8 mouse cellular contexts compared by ENCODE assay signal in the genomic region with DNA sequence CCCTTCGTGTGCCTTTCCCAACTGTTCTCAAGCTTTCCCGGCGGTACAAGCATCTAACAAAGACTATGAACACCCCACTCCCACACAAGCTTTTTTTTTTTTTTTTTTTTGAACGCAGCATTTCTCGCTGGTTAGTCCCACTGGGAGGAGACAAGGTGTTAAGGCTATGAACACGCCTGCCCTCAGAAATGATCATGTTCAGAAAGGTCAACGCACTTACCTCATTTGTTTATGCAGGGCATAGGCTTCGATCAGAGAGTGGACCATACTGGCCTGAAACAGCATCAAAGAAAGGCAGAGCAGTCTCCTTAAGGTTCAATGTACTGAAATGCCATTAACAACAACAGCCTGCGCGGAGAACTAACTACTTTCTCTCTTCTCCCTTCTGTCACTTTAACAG. TPM values are rescaled to one million over a fixed set of nuclear protein-coding genes. Genes with fewer than 3 reads are reported as not detected.
A peak's percentile ranks its signal among the peaks of the same experiment; 100 is the strongest.
DNase-seq lines count a peak whose midpoint lies in the region; ATAC-seq and TF ChIP-seq lines count a peak whose summit lies in the region.

No protein-coding gene starts in this region.

- no peaks in the 10 kb centered on the region for H3K27me3 ChIP-seq in liver, adult 2 months (ENCODE audit: control insufficient read depth, insufficient read depth, low read length)
- no peaks in the 10 kb centered on the region; the same call in 1 of the 2 replicates for H3K27me3 ChIP-seq in intestine, embryonic 15.5 days (replicated peaks)
- H3K27me3 ChIP-seq in neural tube, embryonic 13.5 days: peaks cover 30% of the 10 kb centered on the region

- no peak for ATAC-seq in intestine, embryonic 15.5 days
- ATAC-seq in neural tube, embryonic 13.5 days (ENCODE audit: low read depth): peak; percentile 49
- ATAC-seq in erythroid progenitor cell, adult 5-6 weeks (replicated peaks; ENCODE audit: low FRiP score, poor library complexity, severe bottlenecking): no peak

- H3K36me3 ChIP-seq in liver, adult 2 months (ENCODE audit: control insufficient read depth, insufficient read depth, low read length): peaks cover 2% of the 10 kb centered on the region; the same call in 1 of the 2 replicates
- no peaks in the 10 kb centered on the region for H3K36me3 ChIP-seq in intestine, embryonic 15.5 days
- H3K36me3 ChIP-seq in neural tube, embryonic 13.5 days: no peaks in the 10 kb centered on the region

- H3K27ac ChIP-seq in liver, adult 2 months (replicated peaks; ENCODE audit: insufficient read depth, low read depth, low read length): no peak overlapping the region
- no peak overlapping the region for H3K27ac ChIP-seq in cortical plate, adult 2 months (ENCODE audit: insufficient read depth, low read length)
- H3K27ac ChIP-seq in intestine, embryonic 15.5 days: no peak overlapping the region
- no peak overlapping the region for H3K27ac ChIP-seq in neural tube, embryonic 13.5 days (replicated peaks)

- no peaks in the 10 kb centered on the region for H3K4me1 ChIP-seq in liver, adult 2 months (ENCODE audit: control insufficient read depth, insufficient read depth, low read length)
- H3K4me1 ChIP-seq in cortical plate, adult 2 months (ENCODE audit: control insufficient read depth, insufficient read depth, low read length): no peaks in the 10 kb centered on the region
- no peaks in the 10 kb centered on the region for H3K4me1 ChIP-seq in intestine, embryonic 15.5 days (replicated peaks)
- H3K4me1 ChIP-seq in neural tube, embryonic 13.5 days (replicated peaks): no peaks in the 10 kb centered on the region

- no peaks in the 10 kb centered on the region for H3K79me2 ChIP-seq in liver, adult 2 months (ENCODE audit: control insufficient read depth, insufficient read depth, low read length)

- H3K9ac ChIP-seq in liver, adult 2 months (ENCODE audit: low read depth, low read length): no peak overlapping the region
- H3K9ac ChIP-seq in intestine, embryonic 15.5 days: peak overlapping the region; percentile 8; the same call in 1 of the 2 replicates
- peak overlapping the region; percentile 64 for H3K9ac ChIP-seq in neural tube, embryonic 13.5 days

- DNase-seq in liver, adult 2 months (ENCODE audit: extremely low read depth, low read depth, low spot score): peak; percentile 64
- DNase-seq in liver: no peak
- DNase-seq in layer of hippocampus, adult 11-12 months (ENCODE audit: low spot score): no peak
- DNase-seq in cerebellum, postnatal 25 days: no peak

- peak overlapping the region; percentile 56 for H3K4me3 ChIP-seq in liver, adult 2 months (ENCODE audit: insufficient read depth, low read depth, low read length)
- H3K4me3 ChIP-seq in cortical plate, adult 2 months (ENCODE audit: insufficient read depth, low read length): peak overlapping the region; percentile 63
- peak overlapping the region; percentile 48 for H3K4me3 ChIP-seq in intestine, embryonic 15.5 days (replicated peaks)
- peak overlapping the region; percentile 49 for H3K4me3 ChIP-seq in neural tube, embryonic 13.5 days

- 20% methylated on average over 10 of the region's 10 CpGs for WGBS in liver, adult 2 months
- 32% methylated on average over 10 of the region's 10 CpGs for WGBS in intestine, embryonic 15.5 days
- 41% methylated on average over 10 of the region's 10 CpGs for WGBS in neural tube, embryonic 13.5 days

- H3K9me3 ChIP-seq in intestine, embryonic 15.5 days: no peaks in the 10 kb centered on the region
- H3K9me3 ChIP-seq in neural tube, embryonic 13.5 days: no peaks in the 10 kb centered on the region

- TF ChIP-seq CTCF in liver, adult 2 months (IDR thresholded peaks at IDR 0.05; ENCODE audit: low read depth, low read length): no peak
- no peak for TF ChIP-seq CTCF in cortical plate, adult 2 months (IDR thresholded peaks at IDR 0.05; ENCODE audit: extremely low read depth, insufficient read depth, low read length)

- no peak for TF ChIP-seq POLR2A in liver, adult 2 months (IDR thresholded peaks at IDR 0.05; ENCODE audit: extremely low read depth, insufficient read depth, low read length)
- no peak for TF ChIP-seq POLR2A in cortical plate, adult 2 months (IDR thresholded peaks at IDR 0.05; ENCODE audit: extremely low read depth, insufficient read depth, low read length)

- H3K4me2 ChIP-seq in intestine, embryonic 15.5 days (replicated peaks): peak overlapping the region; percentile 60
- H3K4me2 ChIP-seq in neural tube, embryonic 13.5 days: peak overlapping the region; percentile 59

RNA-seq across cellular contexts. Expression of gene Hdac8, which starts 1.0 kb away (rescaled TPM):
- total RNA-seq in liver, adult 2 months (2014; rRNA removed): 6.2 and 7.2 TPM in 2 replicates
- polyA plus RNA-seq in liver, adult 2 months (2012; rRNA removed): 1.4 and 1.6 TPM in 2 replicates
- polyA plus RNA-seq in cortical plate, adult 2 months (2012; rRNA removed): 12.7 and 14.4 TPM in 2 replicates
- polyA plus RNA-seq in intestine, embryonic 15.5 days (2015; fragmentation: Nextera tagmentation; extraction: Ambion mirVana): 8.3 and 8.7 TPM in 2 replicates
- 9.7 and 11.7 TPM in 2 replicates for polyA plus RNA-seq in neural tube, embryonic 13.5 days (2015; fragmentation: Nextera tagmentation; extraction: Ambion mirVana)
- 5.0 TPM in 1 of 2 replicates, not detected in the other for total RNA-seq in erythroid progenitor cell, adult 5-6 weeks (2015; ENCODE audit: low replicate concordance)
- total RNA-seq in erythroid progenitor cell, adult 5-6 weeks (2017; ENCODE audit: low replicate concordance): 3.0 and 7.5 TPM in 2 replicates
